Mouse (Mus musculus) limb, embryonic 11.5 days (tissue): Measurements from ENCODE around the gene Top2a. TPM values are rescaled to one million over a fixed set of nuclear protein-coding genes. Genes with fewer than 3 reads are reported as not detected.

Experiments used
- ATAC-seq: fragments of 200-750 bp; cut with Nextera tagmentation; 2 replicates; pipeline ENCODE4 v1.8.0; 2017; ENCODE audit warnings: low read depth; ENCODE audit not compliant: insufficient number of reproducible peaks, low FRiP score, low TSS enrichment
- DNase-seq: peaks from one replicate; pipeline ENCODE4 v3.0.0-alpha.2; 2015; ENCODE audit warnings: low spot score
- H3K27ac ChIP-seq: fragments of 300-500 bp; sonication (generic); replicated peaks from 2 replicates; pipeline ENCODE4 v1.5.1; 2014; ENCODE audit warnings: low read depth, mild to moderate bottlenecking, low read length
- H3K27me3 ChIP-seq: fragments of 300-500 bp; sonication (generic); 2 replicates; pipeline ENCODE4 v1.6.1; 2014; ENCODE audit warnings: mild to moderate bottlenecking, low read length, mixed read lengths; ENCODE audit not compliant: control insufficient read depth, insufficient read depth
- H3K36me3 ChIP-seq: fragments of 300-500 bp; sonication (generic); 2 replicates; pipeline ENCODE4 v1.6.1; 2014; ENCODE audit warnings: mild to moderate bottlenecking, low read length, moderate library complexity, mixed read lengths; ENCODE audit not compliant: control insufficient read depth, insufficient read depth
- H3K4me1 ChIP-seq: fragments of 300-500 bp; sonication (generic); 2 replicates; pipeline ENCODE4 v1.6.1; 2014; ENCODE audit warnings: low read length, mixed read lengths; ENCODE audit not compliant: control insufficient read depth, insufficient read depth
- H3K4me2 ChIP-seq: fragments of 300-500 bp; sonication (generic); 2 replicates; pipeline ENCODE4 v1.6.1; 2014; ENCODE audit warnings: low read depth, mild to moderate bottlenecking, moderate library complexity; ENCODE audit not compliant: severe bottlenecking
- H3K4me3 ChIP-seq: fragments of 300-500 bp; sonication (generic); 2 replicates; pipeline ENCODE4 v1.5.1; 2014; ENCODE audit warnings: low read depth, low read length
- H3K9ac ChIP-seq: fragments of 300-500 bp; sonication (generic); 2 replicates; pipeline ENCODE4 v1.6.1; 2014; ENCODE audit warnings: mild to moderate bottlenecking, low read length
- H3K9me3 ChIP-seq: fragments of 300-500 bp; sonication (generic); 2 replicates; pipeline ENCODE4 v1.6.1; 2016; ENCODE audit warnings: low read length; ENCODE audit not compliant: control insufficient read depth
- WGBS: fragments of 180-500 bp; shearing (Covaris S2); extraction: QIAGEN DNeasy Blood & Tissue Kit; methylation state at CpG from one replicate; pipeline ENCODE4 v1.1.7; 2014; 5-methylcytosine and 5-hydroxymethylcytosine counted together
- polyA plus RNA-seq: library from polyadenylated mRNA; unstranded; fragments of >200 nt; fragmentation: Nextera tagmentation; extraction: Ambion mirVana; gene quantifications from 2 replicates; pipeline ENCODE4 v1.2.1, GENCODE M21; 2014

The Top2a gene
- polyA plus RNA-seq, 1 experiment from 2014 or later, result 422 TPM

DNA sequence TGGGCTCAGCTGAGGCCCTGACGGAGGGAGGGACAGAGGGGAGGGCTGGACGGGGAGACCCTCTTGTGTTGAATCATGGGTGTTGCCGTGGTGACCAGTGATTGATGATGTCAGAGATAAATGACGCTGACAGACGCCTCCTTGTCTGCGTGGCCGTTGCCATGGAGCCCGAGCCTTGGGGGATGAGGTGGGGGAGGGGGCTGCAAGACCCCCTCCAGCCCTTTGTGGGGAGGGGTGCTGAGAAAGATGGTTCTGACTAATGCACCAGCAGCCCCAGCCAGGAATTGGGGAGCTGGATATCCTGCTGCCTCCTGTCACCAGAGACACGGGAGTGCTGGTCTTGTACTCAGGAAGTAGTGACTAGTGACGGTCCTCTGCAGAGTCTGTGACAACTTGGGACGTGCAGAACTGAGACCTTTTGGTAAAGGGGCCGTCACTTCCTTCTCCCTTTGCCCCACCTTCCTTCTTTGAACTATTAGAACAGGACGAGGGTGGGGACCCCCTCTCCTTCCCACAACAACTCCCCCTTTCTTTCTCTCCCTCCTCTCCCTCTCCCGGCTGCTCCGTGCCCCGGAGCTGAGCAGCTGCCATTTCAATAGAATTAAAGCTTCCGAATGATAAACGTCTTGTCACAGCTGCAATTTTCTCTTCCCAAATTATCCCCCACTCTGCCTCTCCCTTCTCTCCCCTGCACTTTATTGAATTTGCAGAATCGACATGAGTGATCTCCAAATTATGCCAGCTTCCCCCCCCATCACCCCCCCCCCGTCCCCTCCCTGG, 55.1 kb downstream of the Top2a start:
- Histone ChIP-seq H3K27me3 (no peaks in the 10 kb centered on the region), H3K4me1 (peaks cover 57% of the 10 kb centered on the region), H3K4me3 (no peak overlapping the region), H3K36me3 (peaks cover 22% of the 10 kb centered on the region; the same call in 1 of the 2 replicates), H3K9ac (no peak overlapping the region), H3K9me3 (no peaks in the 10 kb centered on the region), H3K4me2 (no peak overlapping the region; the same call in 1 of the 2 replicates), H3K27ac (no peak overlapping the region)
- WGBS, result 4% methylated on average over 20 of the region's 20 CpGs
- ATAC-seq (no peak), DNase-seq (peak; percentile 61)

DNA sequence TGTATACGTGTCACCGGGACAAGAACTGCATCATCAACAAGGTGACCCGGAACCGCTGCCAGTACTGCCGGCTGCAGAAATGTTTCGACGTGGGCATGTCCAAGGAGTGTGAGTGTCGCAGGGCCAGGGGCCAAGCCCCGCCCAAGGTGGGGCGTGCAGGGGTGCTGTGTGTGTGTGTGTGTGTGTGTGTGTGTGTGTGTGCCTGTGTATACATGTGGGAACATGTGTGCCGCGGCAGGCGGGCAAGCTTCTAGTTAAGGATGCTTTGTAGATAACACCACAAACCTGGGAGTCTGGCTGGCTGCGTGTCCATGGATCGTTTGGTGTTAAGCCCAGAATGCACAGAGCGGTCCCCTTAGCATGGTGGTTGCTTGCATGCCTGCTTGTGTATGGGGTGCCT, 55.9 kb downstream of the Top2a start:
- no peak overlapping the region; the same call in 1 of the 2 replicates for H3K9ac ChIP-seq
- no peak for ATAC-seq
- H3K27ac ChIP-seq, result no peak overlapping the region
- WGBS, result 64% methylated on average over 16 of the region's 16 CpGs
- no peaks in the 10 kb centered on the region for H3K9me3 ChIP-seq
- peaks cover 65% of the 10 kb centered on the region for H3K4me1 ChIP-seq
- peaks cover 17% of the 10 kb centered on the region; the same call in 1 of the 2 replicates for H3K36me3 ChIP-seq
- no peaks in the 10 kb centered on the region for H3K27me3 ChIP-seq
- DNase-seq, result no peak
- no peak overlapping the region for H3K4me3 ChIP-seq
- no peak overlapping the region; the same call in 1 of the 2 replicates for H3K4me2 ChIP-seq

GRCm38 (mm10) chr11:98966499-98967141, 57.4 kb downstream of the Top2a start:
- DNase-seq, result no peak
- Histone ChIP-seq H3K27ac (0 out of 2 replicates have a peak overlapping the region, but pooled peaks have one; percentile 16), H3K36me3 (peaks cover 13% of the 10 kb centered on the region; the same call in 1 of the 2 replicates), H3K27me3 (no peaks in the 10 kb centered on the region), H3K4me1 (peaks cover 80% of the 10 kb centered on the region), H3K4me3 (no peak overlapping the region), H3K9ac (0 out of 2 replicates have a peak overlapping the region, but pooled peaks have one; percentile 22), H3K4me2 (0 out of 2 replicates have a peak overlapping the region, but pooled peaks have one; percentile 89), H3K9me3 (no peaks in the 10 kb centered on the region)
- ATAC-seq, result no peak
- WGBS, result 46% methylated on average over 9 of the region's 9 CpGs

DNA sequence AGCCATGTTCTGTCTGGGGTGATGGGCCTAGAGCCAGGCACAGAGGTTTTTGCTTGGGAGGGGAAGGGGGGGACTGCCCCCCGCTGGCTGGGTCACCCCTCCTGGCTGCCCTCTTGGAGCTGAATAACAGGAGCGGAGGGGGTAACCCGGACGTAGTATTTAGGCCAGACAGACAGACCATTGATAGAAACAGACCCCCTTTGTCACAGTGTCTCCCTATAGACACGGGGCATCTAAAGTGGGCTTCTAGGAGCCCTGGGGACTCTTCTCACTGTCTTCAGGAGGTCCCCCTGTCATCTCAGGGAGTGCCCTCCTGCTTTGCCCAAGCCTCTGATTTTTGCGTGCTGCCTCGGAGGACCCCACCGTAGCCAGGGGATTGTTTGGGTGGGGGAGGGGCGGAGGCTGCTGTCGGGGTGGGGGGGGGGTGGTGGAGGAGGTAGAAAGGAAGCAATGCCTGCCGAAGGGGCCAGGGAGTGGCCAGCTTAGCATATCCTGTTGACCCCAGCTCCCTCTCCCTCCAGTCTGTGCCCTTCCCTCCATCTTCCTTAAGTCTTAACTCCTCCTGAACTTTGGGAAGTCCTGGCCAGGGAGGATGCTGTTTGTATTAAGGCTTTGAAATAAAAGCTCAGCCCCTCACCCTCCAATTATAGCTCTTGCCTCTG, 58.4 kb downstream of the Top2a start:
- Histone ChIP-seq H3K9me3 (no peaks in the 10 kb centered on the region), H3K9ac (peak overlapping the region; percentile 36; the same call in 1 of the 2 replicates), H3K36me3 (peaks cover 8% of the 10 kb centered on the region; the same call in 1 of the 2 replicates), H3K4me3 (no peak overlapping the region), H3K27me3 (no peaks in the 10 kb centered on the region), H3K4me2 (peak overlapping the region; percentile 89), H3K27ac (peak overlapping the region; percentile 90; the same call in 1 of the 2 replicates), H3K4me1 (peaks cover 90% of the 10 kb centered on the region)
- DNase-seq (no peak), ATAC-seq (no peak)
- 9% methylated on average over 11 of the region's 11 CpGs for WGBS

DNA sequence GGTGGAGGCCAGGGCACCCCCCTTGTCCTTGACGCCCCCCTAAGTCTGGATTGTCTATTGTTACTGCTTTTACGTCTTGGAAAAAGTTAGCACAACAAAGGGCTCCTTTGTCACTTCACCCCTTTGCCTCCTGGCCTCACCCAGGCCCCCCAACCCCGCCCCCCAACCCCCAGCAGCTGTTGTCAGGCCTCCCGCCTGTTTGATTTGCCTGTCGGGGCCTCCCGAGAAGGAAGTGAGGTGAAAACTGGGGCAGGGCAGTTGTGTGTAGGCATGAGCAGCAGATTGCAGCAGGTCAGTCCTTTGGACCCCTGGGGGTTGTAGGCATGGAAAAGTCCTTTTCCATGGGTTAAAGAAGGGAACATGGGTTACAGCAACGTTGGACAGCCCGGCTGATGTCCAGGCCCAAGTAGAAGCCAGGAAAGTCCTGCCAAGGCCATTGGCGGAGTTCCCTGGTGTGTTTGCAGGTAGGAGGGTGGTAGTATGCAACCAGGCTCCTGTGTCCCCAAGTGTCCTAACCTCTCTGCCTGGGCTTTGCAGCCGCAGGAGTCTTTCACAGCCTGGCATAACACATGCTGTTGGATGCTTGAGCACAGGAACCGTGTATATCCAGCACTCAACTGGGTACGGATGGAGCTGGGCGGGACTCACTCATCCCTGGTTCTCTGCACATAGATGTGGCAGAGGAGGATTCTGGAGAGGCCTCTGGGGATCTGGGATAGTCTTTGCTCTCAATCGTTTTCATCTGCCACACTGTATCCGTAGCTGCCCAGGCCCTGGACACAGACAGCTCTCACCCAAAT, 59.2 kb downstream of the Top2a start:
- Histone ChIP-seq H3K9me3 (no peaks in the 10 kb centered on the region), H3K4me2 (peak overlapping the region; percentile 89), H3K4me1 (peaks cover 86% of the 10 kb centered on the region), H3K27ac (peak overlapping the region; percentile 90), H3K36me3 (peaks cover 6% of the 10 kb centered on the region; the same call in 1 of the 2 replicates), H3K27me3 (no peaks in the 10 kb centered on the region), H3K4me3 (no peak overlapping the region), H3K9ac (peak overlapping the region; percentile 36)
- ATAC-seq (no peak), DNase-seq (peak; percentile 60)
- 19% methylated on average over 15 of the region's 15 CpGs for WGBS

DNA sequence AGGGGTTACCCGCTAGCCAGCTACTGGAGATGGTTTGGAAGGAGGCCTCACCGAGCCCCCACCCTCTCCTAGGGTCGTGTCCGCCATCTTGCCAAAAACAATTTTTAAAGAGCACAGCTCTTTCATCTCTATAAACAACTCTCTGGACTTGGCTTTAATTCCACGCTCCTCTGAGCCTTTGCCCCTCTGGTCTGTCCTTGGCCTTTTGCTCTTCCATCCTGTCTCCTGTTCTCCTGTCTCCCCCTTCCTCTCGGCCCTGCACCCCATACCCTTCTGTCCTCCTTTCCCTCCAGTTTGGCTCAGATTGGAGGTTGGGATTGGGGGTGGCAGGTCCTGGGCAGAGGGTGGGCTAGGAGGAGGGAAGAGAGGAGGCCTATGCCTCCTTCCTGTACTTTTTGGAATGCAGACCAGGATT, 59.8 kb downstream of the Top2a start:
- H3K4me1 ChIP-seq, result peaks cover 86% of the 10 kb centered on the region
- ATAC-seq, result no peak
- peak overlapping the region; percentile 33; the same call in 1 of the 2 replicates for H3K4me3 ChIP-seq
- H3K9me3 ChIP-seq, result no peaks in the 10 kb centered on the region
- 0 out of 2 replicates have a peak, but pooled peaks cover 2% of the 10 kb centered on the region for H3K36me3 ChIP-seq
- H3K27ac ChIP-seq, result peak overlapping the region; percentile 90
- peak overlapping the region; percentile 31 for H3K9ac ChIP-seq
- DNase-seq, result no peak
- H3K27me3 ChIP-seq, result no peaks in the 10 kb centered on the region
- peak overlapping the region; percentile 89 for H3K4me2 ChIP-seq
- WGBS, result 15% methylated on average over 6 of the region's 6 CpGs

DNA sequence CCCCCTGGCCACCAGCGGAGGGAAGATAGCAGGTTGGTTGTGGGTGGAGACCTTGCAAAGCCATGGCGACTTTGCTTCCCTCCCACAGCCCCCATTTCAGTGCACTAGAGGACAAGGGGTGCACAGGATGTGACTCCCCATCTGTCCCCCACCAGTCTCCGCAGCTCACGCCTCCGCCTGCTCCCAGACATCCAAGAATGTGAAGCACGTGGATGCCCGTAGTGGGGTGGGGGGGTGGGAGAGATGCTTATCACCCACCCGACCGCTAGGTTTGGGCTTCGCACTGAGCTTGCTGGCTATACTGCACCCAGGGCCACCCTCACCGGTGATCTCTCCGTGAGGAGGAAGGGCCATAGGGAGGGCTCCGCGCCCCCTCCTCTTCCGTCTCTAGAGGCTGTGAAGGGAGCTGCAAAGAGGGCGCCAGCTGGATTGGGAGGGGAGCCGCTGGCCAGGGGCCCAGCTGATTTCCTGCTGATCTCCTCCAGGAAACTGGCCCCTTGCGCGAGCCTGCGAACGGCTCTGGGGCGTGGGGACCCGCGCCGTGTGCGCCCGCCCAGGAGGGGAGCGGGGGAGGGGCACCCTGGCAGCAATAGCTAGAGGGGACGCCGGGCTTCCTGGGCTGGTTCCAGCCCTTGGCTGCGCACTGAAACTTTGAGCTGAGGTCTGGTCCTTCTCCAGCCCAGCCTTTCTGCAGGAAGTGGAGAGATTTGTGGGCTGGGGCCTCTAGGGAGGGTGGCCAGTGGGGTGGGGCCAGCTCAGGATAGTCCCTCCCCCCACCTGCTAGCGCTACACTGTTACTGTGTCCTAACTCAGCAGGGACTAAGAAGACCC, 60.6 kb downstream of the Top2a start:
- H3K27ac ChIP-seq, result peak overlapping the region; percentile 90
- H3K4me3 ChIP-seq, result peak overlapping the region; percentile 33
- peaks cover 81% of the 10 kb centered on the region for H3K4me1 ChIP-seq
- H3K36me3 ChIP-seq, result 0 out of 2 replicates have a peak, but pooled peaks cover 2% of the 10 kb centered on the region
- H3K9me3 ChIP-seq, result no peaks in the 10 kb centered on the region
- ATAC-seq (peak; percentile 71), DNase-seq (peak; percentile 79)
- H3K4me2 ChIP-seq, result peak overlapping the region; percentile 89
- 1% methylated on average over 30 of the region's 32 CpGs for WGBS
- no peaks in the 10 kb centered on the region for H3K27me3 ChIP-seq
- peak overlapping the region; percentile 31 for H3K9ac ChIP-seq
